In genomic region chr17:24644875-24645721, GRCm38 (mm10) we compare ENCODE assay signal across 8 mouse cellular contexts. TPM values are rescaled to one million over a fixed set of nuclear protein-coding genes. Genes with fewer than 3 reads are reported as not detected.
A peak's percentile ranks its signal among the peaks of the same experiment; 100 is the strongest.
DNase-seq lines count a peak whose midpoint lies in the region; ATAC-seq and TF ChIP-seq lines count a peak whose summit lies in the region.

No protein-coding gene starts in this region.

- 68% methylated on average over 9 of the region's 9 CpGs for WGBS in heart, embryonic 10.5 days
- WGBS in kidney, embryonic 15.5 days, result 70% methylated on average over 9 of the region's 9 CpGs

- no peak for TF ChIP-seq CTCF in layer of hippocampus, adult 2 months (conservative IDR thresholded peaks at IDR 0.05)

- H3K4me1 ChIP-seq in heart, embryonic 10.5 days, result peaks cover 70% of the 10 kb centered on the region
- H3K4me1 ChIP-seq in kidney, embryonic 15.5 days, result peaks cover 70% of the 10 kb centered on the region

- peaks cover 14% of the 10 kb centered on the region; the same call in 1 of the 2 replicates for H3K36me3 ChIP-seq in heart, embryonic 10.5 days
- peaks cover 25% of the 10 kb centered on the region for H3K36me3 ChIP-seq in kidney, embryonic 15.5 days

- peaks cover 88% of the 10 kb centered on the region for H3K27me3 ChIP-seq in heart, embryonic 10.5 days (ENCODE audit: insufficient read depth, poor library complexity, severe bottlenecking)
- no peaks in the 10 kb centered on the region for H3K27me3 ChIP-seq in kidney, embryonic 15.5 days

- peak overlapping the region; percentile 43 for H3K4me2 ChIP-seq in kidney, embryonic 15.5 days

- peak; percentile 20; the same call in 1 of the 2 replicates for ATAC-seq in kidney, embryonic 15.5 days (replicated peaks; ENCODE audit: low FRiP score)

- peak overlapping the region; percentile 34; the same call in 1 of the 2 replicates for H3K4me3 ChIP-seq in layer of hippocampus, adult 2 months
- H3K4me3 ChIP-seq in heart, embryonic 10.5 days, result no peak overlapping the region; the same call in 1 of the 2 replicates
- H3K4me3 ChIP-seq in kidney, embryonic 15.5 days (replicated peaks), result peak overlapping the region; percentile 17

- no peak for DNase-seq in layer of hippocampus, adult 2 months (ENCODE audit: low spot score in 2 of 2)
- DNase-seq in layer of hippocampus, postnatal 36 days, result no peak
- no peak for DNase-seq in heart, embryonic 10.5 days (ENCODE audit: low spot score)
- peak; percentile 65 for DNase-seq in lung, postnatal 14 days
- no peak for DNase-seq in cerebellum, adult 11 months
- DNase-seq in ovary, postnatal 36 days (ENCODE audit: low spot score), result no peak
- DNase-seq in thymus, postnatal 36 days, result no peak

- no peaks in the 10 kb centered on the region for H3K9me3 ChIP-seq in heart, embryonic 10.5 days
- H3K9me3 ChIP-seq in kidney, embryonic 15.5 days (replicated peaks), result no peaks in the 10 kb centered on the region

- H3K27ac ChIP-seq in layer of hippocampus, adult 2 months, result peak overlapping the region; percentile 89
- peak overlapping the region; percentile 75 for H3K27ac ChIP-seq in heart, embryonic 10.5 days
- H3K27ac ChIP-seq in kidney, embryonic 15.5 days, result peak overlapping the region; percentile 88

- peak overlapping the region; percentile 0; the same call in 1 of the 2 replicates for H3K9ac ChIP-seq in kidney, embryonic 15.5 days

RNA-seq across cellular contexts. Expression of gene Slc9a3r2, which starts 5.0 kb away (rescaled TPM):
- total RNA-seq in layer of hippocampus, adult 2 months (2021), result 10 to 100 TPM; 41.9 to 44.1 TPM
- 10 to 100 TPM; 41.1 to 43.3 TPM for total RNA-seq in layer of hippocampus, postnatal 36 days (2021)
- polyA plus RNA-seq in heart, embryonic 10.5 days (2016; fragmentation: Nextera tagmentation; extraction: Ambion mirVana), result 51.5 and 51.9 TPM in 2 replicates
- 101 and 106 TPM in 2 replicates for polyA plus RNA-seq in kidney, embryonic 15.5 days (2015; fragmentation: Nextera tagmentation; extraction: Ambion mirVana)

RNA-seq across cellular contexts. Expression of gene Nthl1, which starts 12.6 kb away (rescaled TPM):
- total RNA-seq in layer of hippocampus, adult 2 months (2021), result 1 to 10 TPM; 6.2 to 6.8 TPM
- total RNA-seq in layer of hippocampus, postnatal 36 days (2021), result 1 to 10 TPM; 3.9 to 6.9 TPM
- 15.0 and 19.8 TPM in 2 replicates for polyA plus RNA-seq in heart, embryonic 10.5 days (2016; fragmentation: Nextera tagmentation; extraction: Ambion mirVana)
- polyA plus RNA-seq in kidney, embryonic 15.5 days (2015; fragmentation: Nextera tagmentation; extraction: Ambion mirVana), result 20.0 and 20.6 TPM in 2 replicates

RNA-seq across cellular contexts. Expression of gene Tsc2, which starts 12.7 kb away (rescaled TPM):
- 100 to 1,000 TPM; 192 to 223 TPM for total RNA-seq in layer of hippocampus, adult 2 months (2021)
- 100 to 1,000 TPM; 181 to 184 TPM for total RNA-seq in layer of hippocampus, postnatal 36 days (2021)
- 56.9 and 66.4 TPM in 2 replicates for polyA plus RNA-seq in heart, embryonic 10.5 days (2016; fragmentation: Nextera tagmentation; extraction: Ambion mirVana)
- 60.8 and 71.0 TPM in 2 replicates for polyA plus RNA-seq in kidney, embryonic 15.5 days (2015; fragmentation: Nextera tagmentation; extraction: Ambion mirVana)

RNA-seq across cellular contexts. Expression of gene Npw, which starts 13.2 kb away (rescaled TPM):
- 1 to 10 TPM; 2.0 to 2.3 TPM for total RNA-seq in layer of hippocampus, adult 2 months (2021)
- total RNA-seq in layer of hippocampus, postnatal 36 days (2021), result 1 to 10 TPM; 1.7 to 2.9 TPM
- 0.28 TPM in 1 of 2 replicates, not detected in the other for polyA plus RNA-seq in heart, embryonic 10.5 days (2016; fragmentation: Nextera tagmentation; extraction: Ambion mirVana)
- polyA plus RNA-seq in kidney, embryonic 15.5 days (2015; fragmentation: Nextera tagmentation; extraction: Ambion mirVana), result 0.35 and 0.43 TPM in 2 replicates

RNA-seq across cellular contexts. Expression of gene Zfp598, which starts 24.4 kb away (rescaled TPM):
- total RNA-seq in layer of hippocampus, adult 2 months (2021), result 10 to 100 TPM; 36.6 to 43.9 TPM
- total RNA-seq in layer of hippocampus, postnatal 36 days (2021), result 10 to 100 TPM; 38.2 to 43.5 TPM
- polyA plus RNA-seq in heart, embryonic 10.5 days (2016; fragmentation: Nextera tagmentation; extraction: Ambion mirVana), result 22.3 and 26.2 TPM in 2 replicates
- 23.9 and 27.6 TPM in 2 replicates for polyA plus RNA-seq in kidney, embryonic 15.5 days (2015; fragmentation: Nextera tagmentation; extraction: Ambion mirVana)
